Mouse (Mus musculus) forebrain, embryonic 10.5 days (tissue): ENCODE measurements around the gene Cd300ld3. TPM values are rescaled to one million over a fixed set of nuclear protein-coding genes. Genes with fewer than 3 reads are reported as not detected.

Experiments
- DNase-seq: peaks from one replicate; pipeline ENCODE4 v3.0.0-alpha.2; 2017; ENCODE audit warnings: low spot score; ENCODE audit errors: extremely low spot score
- H3K27ac ChIP-seq: fragments of 300-500 bp; sonication (generic); 2 replicates; pipeline ENCODE4 v1.5.1; 2016; ENCODE audit warnings: mild to moderate bottlenecking
- H3K27me3 ChIP-seq: fragments of 300-500 bp; sonication (generic); 2 replicates; pipeline ENCODE4 v1.6.1; 2016; ENCODE audit warnings: mild to moderate bottlenecking; ENCODE audit not compliant: poor library complexity, severe bottlenecking
- H3K36me3 ChIP-seq: fragments of 300-500 bp; sonication (generic); replicated peaks from 2 replicates; pipeline ENCODE4 v1.6.1; 2016; ENCODE audit warnings: mild to moderate bottlenecking, moderate library complexity
- H3K4me1 ChIP-seq: fragments of 300-500 bp; sonication (generic); 2 replicates; pipeline ENCODE4 v1.6.1; 2016
- H3K4me3 ChIP-seq: fragments of 300-500 bp; sonication (generic); 2 replicates; pipeline ENCODE4 v1.5.1; 2016; ENCODE audit warnings: mild to moderate bottlenecking, moderate library complexity
- H3K9me3 ChIP-seq: fragments of 300-500 bp; sonication (generic); 2 replicates; pipeline ENCODE4 v1.6.1; 2016; ENCODE audit warnings: mild to moderate bottlenecking, moderate library complexity
- WGBS: fragments of 180-500 bp; shearing (Covaris S2); methylation state at CpG from one replicate; pipeline ENCODE4 v1.1.7; 2016; 5-methylcytosine and 5-hydroxymethylcytosine counted together
- polyA plus RNA-seq: library from polyadenylated mRNA; unstranded; fragments of >200 nt; fragmentation: Nextera tagmentation; extraction: Ambion mirVana; gene quantifications from 2 replicates; pipeline ENCODE4 v1.2.1, GENCODE M21; 2016

Cd300ld3 gene
- polyA plus RNA-seq: not detected in 2 replicates

GRCm38 (mm10) chr11:115048259-115048658 is at the start of gene Cd300ld3:
TSS of gene Cd300ld3 (minus strand) at chr11:115048409.
- Histone ChIP-seq H3K27me3 (no peaks in the 10 kb centered on the region), H3K36me3 (no peaks in the 10 kb centered on the region), H3K27ac (no peak within 1 kb of the TSS), H3K9me3 (no peaks in the 10 kb centered on the region), H3K4me3 (no peak within 1 kb of the TSS), H3K4me1 (no peaks in the 10 kb centered on the region)
- DNase-seq: no peak
- 93% methylated on average over 2 of the region's 2 CpGs for WGBS

- Histone ChIP-seq H3K36me3 (no peaks in the 10 kb centered on the region), H3K27me3 (peaks cover 35% of the 10 kb centered on the region), H3K4me3 (peak overlapping the region; percentile 50; the same call in 1 of the 2 replicates), H3K4me1 (peaks cover 17% of the 10 kb centered on the region), H3K9me3 (peaks cover 5% of the 10 kb centered on the region; the same call in 1 of the 2 replicates), H3K27ac (no peak overlapping the region)
- 13% methylated on average over 4 of the region's 4 CpGs for WGBS
- DNase-seq: no peak
Observed at GRCm38 (mm10) chr11:115092140-115092539, 43.9 kb upstream of the Cd300ld3 start.

GRCm38 (mm10) chr11:115091362-115091901 is 43.2 kb upstream of the Cd300ld3 start, which contains the start of gene Rab37:
TSS of gene Rab37 (plus strand) at chr11:115091431.
- Histone ChIP-seq H3K4me3 (peak within 1 kb of the TSS; percentile 50), H3K4me1 (peaks cover 17% of the 10 kb centered on the region), H3K36me3 (no peaks in the 10 kb centered on the region), H3K9me3 (peaks cover 5% of the 10 kb centered on the region; the same call in 1 of the 2 replicates), H3K27me3 (peaks cover 35% of the 10 kb centered on the region), H3K27ac (no peak within 1 kb of the TSS)
- 2% methylated on average over 36 of the region's 36 CpGs for WGBS
- DNase-seq: peak; percentile 23

GRCm38 (mm10) chr11:115089853-115090252 is 41.6 kb upstream of the Cd300ld3 start:
- Histone ChIP-seq H3K4me3 (no peak overlapping the region), H3K27me3 (peaks cover 38% of the 10 kb centered on the region), H3K36me3 (no peaks in the 10 kb centered on the region), H3K4me1 (peaks cover 20% of the 10 kb centered on the region), H3K27ac (no peak overlapping the region), H3K9me3 (peaks cover 5% of the 10 kb centered on the region; the same call in 1 of the 2 replicates)
- DNase-seq: no peak
- 64% methylated on average over 6 of the region's 6 CpGs for WGBS

- 72% methylated on average over 7 of the region's 7 CpGs for WGBS
- H3K4me3 ChIP-seq: no peak overlapping the region
- DNase-seq: no peak
Observed at GRCm38 (mm10) chr11:115086213-115086612, 38.0 kb upstream of the Cd300ld3 start.

GRCm38 (mm10) chr11:115085064-115085463 is 36.9 kb upstream of the Cd300ld3 start:
- H3K4me3 ChIP-seq: no peak overlapping the region
- WGBS: 66% methylated on average over 8 of the region's 8 CpGs
- no peaks in the 10 kb centered on the region for H3K9me3 ChIP-seq
- H3K27ac ChIP-seq: no peak overlapping the region
- no peak for DNase-seq
- peaks cover 21% of the 10 kb centered on the region for H3K4me1 ChIP-seq
- peaks cover 23% of the 10 kb centered on the region for H3K27me3 ChIP-seq
- H3K36me3 ChIP-seq: no peaks in the 10 kb centered on the region

More at GRCm38 (mm10) chr11:115086213-115086612, 38.0 kb upstream of the Cd300ld3 start:
- Histone ChIP-seq H3K36me3 (no peaks in the 10 kb centered on the region), H3K27ac (no peak overlapping the region), H3K9me3 (no peaks in the 10 kb centered on the region), H3K27me3 (peaks cover 34% of the 10 kb centered on the region), H3K4me1 (peaks cover 22% of the 10 kb centered on the region)

GRCm38 (mm10) chr11:115084595-115084994 is 36.4 kb upstream of the Cd300ld3 start:
- WGBS: 39% methylated on average over 12 of the region's 12 CpGs
- H3K27ac ChIP-seq: no peak overlapping the region
- H3K4me1 ChIP-seq: peaks cover 21% of the 10 kb centered on the region
- no peak for DNase-seq
- H3K9me3 ChIP-seq: no peaks in the 10 kb centered on the region
- H3K4me3 ChIP-seq: no peak overlapping the region
- peaks cover 20% of the 10 kb centered on the region for H3K27me3 ChIP-seq
- H3K36me3 ChIP-seq: no peaks in the 10 kb centered on the region

GRCm38 (mm10) chr11:115083376-115084139 is 35.3 kb upstream of the Cd300ld3 start:
- WGBS: 47% methylated on average over 18 of the region's 18 CpGs
- Histone ChIP-seq H3K9me3 (no peaks in the 10 kb centered on the region), H3K4me1 (peaks cover 21% of the 10 kb centered on the region), H3K27ac (no peak overlapping the region), H3K4me3 (no peak overlapping the region), H3K36me3 (no peaks in the 10 kb centered on the region), H3K27me3 (peaks cover 20% of the 10 kb centered on the region)
- DNase-seq: peak; percentile 73

GRCm38 (mm10) chr11:115082196-115082595 is 34.0 kb upstream of the Cd300ld3 start:
- H3K36me3 ChIP-seq: no peaks in the 10 kb centered on the region
- no peaks in the 10 kb centered on the region for H3K9me3 ChIP-seq
- no peak overlapping the region for H3K27ac ChIP-seq
- whole genome bisulfite sequencing: 84% methylated on average over 6 of the region's 6 CpGs
- DNase-seq: no peak
- H3K4me1 ChIP-seq: peaks cover 17% of the 10 kb centered on the region
- H3K27me3 ChIP-seq: peaks cover 20% of the 10 kb centered on the region
- H3K4me3 ChIP-seq: no peak overlapping the region

GRCm38 (mm10) chr11:115081373-115081772 is 33.2 kb upstream of the Cd300ld3 start:
- peaks cover 17% of the 10 kb centered on the region for H3K4me1 ChIP-seq
- H3K4me3 ChIP-seq: no peak overlapping the region
- 70% methylated on average over 3 of the region's 3 CpGs for WGBS
- peaks cover 20% of the 10 kb centered on the region for H3K27me3 ChIP-seq
- no peak overlapping the region for H3K27ac ChIP-seq
- no peaks in the 10 kb centered on the region for H3K9me3 ChIP-seq
- no peak for DNase-seq
- no peaks in the 10 kb centered on the region for H3K36me3 ChIP-seq

- WGBS: 37% methylated on average over 13 of the region's 13 CpGs
Observed at GRCm38 (mm10) chr11:115080886-115081285, 32.7 kb upstream of the Cd300ld3 start.

GRCm38 (mm10) chr11:115078680-115079079 is 30.5 kb upstream of the Cd300ld3 start:
- WGBS: 86% methylated on average over 5 of the region's 5 CpGs
- DNase-seq: no peak

More at GRCm38 (mm10) chr11:115080886-115081285, 32.7 kb upstream of the Cd300ld3 start:
- Histone ChIP-seq H3K9me3 (no peaks in the 10 kb centered on the region), H3K4me3 (no peak overlapping the region), H3K27ac (no peak overlapping the region), H3K4me1 (peaks cover 17% of the 10 kb centered on the region), H3K36me3 (no peaks in the 10 kb centered on the region), H3K27me3 (peaks cover 20% of the 10 kb centered on the region)
- DNase-seq: peak; percentile 30

GRCm38 (mm10) chr11:115077436-115077835 is 29.2 kb upstream of the Cd300ld3 start:
- peaks cover 21% of the 10 kb centered on the region for H3K27me3 ChIP-seq
- no peak overlapping the region for H3K4me3 ChIP-seq
- H3K27ac ChIP-seq: no peak overlapping the region
- H3K9me3 ChIP-seq: no peaks in the 10 kb centered on the region
- DNase-seq: no peak
- H3K36me3 ChIP-seq: no peaks in the 10 kb centered on the region
- WGBS: 94% methylated on average over 1 of the region's 1 CpGs
- H3K4me1 ChIP-seq: peaks cover 4% of the 10 kb centered on the region

More at GRCm38 (mm10) chr11:115078680-115079079, 30.5 kb upstream of the Cd300ld3 start:
- H3K27me3 ChIP-seq: peaks cover 14% of the 10 kb centered on the region
- H3K36me3 ChIP-seq: no peaks in the 10 kb centered on the region
- no peaks in the 10 kb centered on the region for H3K9me3 ChIP-seq
- H3K4me3 ChIP-seq: no peak overlapping the region
- H3K4me1 ChIP-seq: 0 out of 2 replicates have a peak, but pooled peaks cover 4% of the 10 kb centered on the region
- H3K27ac ChIP-seq: no peak overlapping the region
